Mouse (Mus musculus) cerebellum, adult 9-11 months (tissue): Measurements from ENCODE around the gene Pttg1ip.

ENCODE experiments used
- DNase-seq: peaks from one replicate; pipeline ENCODE4 v3.0.0; 2022

The Pttg1ip gene

GRCm38 (mm10) chr10:77608589-77608988 lies 27.1 kb downstream of the Pttg1ip start:
- no peak for DNase-seq

- DNase-seq, result peak; percentile 71
Measured at GRCm38 (mm10) chr10:77610221-77610961, 28.9 kb downstream of the Pttg1ip start.

DNA sequence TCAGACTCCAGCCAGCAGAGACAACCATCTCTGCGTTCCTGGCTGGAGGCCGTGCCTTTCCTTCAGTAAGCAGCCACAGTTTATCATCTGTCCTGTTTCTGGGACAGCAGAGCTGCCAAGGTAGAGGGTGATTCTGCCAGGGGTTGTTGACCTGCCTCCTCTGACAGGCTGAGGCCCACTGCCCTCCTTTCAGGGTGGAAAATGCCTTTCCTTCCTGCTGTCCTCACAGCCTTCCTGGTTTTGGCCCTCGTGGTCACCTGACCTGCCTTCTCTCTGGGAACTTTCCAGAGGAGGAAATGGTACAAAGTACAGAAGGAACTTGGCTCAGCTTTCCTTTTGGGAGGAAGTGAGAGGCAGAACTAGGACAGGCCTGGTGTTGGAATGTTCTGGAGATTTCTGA lies 31.9 kb downstream of the Pttg1ip start:
- no peak for DNase-seq

DNA sequence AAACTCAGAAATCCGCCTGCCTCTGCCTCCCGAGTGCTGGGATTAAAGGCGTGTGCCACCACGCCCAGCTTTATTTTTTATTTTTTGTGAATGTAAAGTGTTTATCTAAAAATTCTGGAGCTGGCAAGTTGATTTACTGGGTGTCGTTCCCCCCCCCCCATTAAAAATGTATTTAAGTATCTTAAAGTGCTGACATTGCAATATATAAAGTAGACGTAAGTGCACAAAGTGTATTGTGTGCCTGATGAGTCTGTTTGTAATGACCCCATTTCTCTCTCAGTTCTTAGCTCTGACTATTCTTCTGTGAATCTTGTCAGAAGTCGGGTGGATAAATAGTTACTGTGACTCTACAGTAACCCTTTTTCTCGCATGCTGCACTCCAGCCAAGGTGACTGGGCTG lies 34.1 kb downstream of the Pttg1ip start:
- no peak for DNase-seq

DNA sequence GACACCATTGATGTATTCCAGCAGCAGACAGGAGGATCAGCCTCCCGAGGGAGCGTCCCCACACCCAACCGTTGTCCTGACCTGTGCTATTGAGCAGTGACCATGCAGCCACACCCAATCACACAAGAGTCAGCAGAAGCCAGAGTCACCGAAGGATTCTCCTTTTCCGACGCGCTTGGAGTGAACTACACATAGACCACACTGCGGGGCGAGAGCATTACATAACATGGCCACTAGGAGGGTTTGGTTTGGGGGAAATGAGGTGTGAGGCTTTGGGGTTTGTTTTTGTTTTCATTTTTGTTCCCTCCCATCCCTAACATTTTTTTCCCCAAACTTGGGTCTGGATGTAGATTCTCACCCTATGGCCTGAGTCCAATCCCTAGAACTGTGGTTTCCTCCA lies 34.6 kb downstream of the Pttg1ip start:
- DNase-seq, result no peak

GRCm38 (mm10) chr10:77616926-77617325 lies 35.4 kb downstream of the Pttg1ip start:
- no peak for DNase-seq

DNA sequence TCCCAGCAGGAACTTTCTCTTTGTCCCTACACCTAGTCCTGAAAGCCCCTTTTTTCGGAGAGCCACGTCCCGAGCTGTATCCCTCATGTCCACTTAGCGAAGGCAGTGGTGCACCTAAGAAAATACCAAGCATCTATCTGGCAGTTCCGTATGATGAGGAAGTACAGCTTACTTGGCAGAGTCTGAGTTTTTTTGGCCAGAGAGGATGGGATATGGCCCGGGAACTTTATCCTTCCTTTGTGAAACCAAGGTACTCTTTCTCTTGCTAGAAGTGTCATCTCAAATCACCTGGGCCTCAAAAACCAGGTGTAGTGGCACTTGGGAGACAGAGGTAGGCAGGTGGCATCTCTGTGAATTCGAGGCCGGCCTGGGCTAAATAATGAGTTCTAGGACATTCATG lies 40.0 kb downstream of the Pttg1ip start:
- DNase-seq, result no peak

DNA sequence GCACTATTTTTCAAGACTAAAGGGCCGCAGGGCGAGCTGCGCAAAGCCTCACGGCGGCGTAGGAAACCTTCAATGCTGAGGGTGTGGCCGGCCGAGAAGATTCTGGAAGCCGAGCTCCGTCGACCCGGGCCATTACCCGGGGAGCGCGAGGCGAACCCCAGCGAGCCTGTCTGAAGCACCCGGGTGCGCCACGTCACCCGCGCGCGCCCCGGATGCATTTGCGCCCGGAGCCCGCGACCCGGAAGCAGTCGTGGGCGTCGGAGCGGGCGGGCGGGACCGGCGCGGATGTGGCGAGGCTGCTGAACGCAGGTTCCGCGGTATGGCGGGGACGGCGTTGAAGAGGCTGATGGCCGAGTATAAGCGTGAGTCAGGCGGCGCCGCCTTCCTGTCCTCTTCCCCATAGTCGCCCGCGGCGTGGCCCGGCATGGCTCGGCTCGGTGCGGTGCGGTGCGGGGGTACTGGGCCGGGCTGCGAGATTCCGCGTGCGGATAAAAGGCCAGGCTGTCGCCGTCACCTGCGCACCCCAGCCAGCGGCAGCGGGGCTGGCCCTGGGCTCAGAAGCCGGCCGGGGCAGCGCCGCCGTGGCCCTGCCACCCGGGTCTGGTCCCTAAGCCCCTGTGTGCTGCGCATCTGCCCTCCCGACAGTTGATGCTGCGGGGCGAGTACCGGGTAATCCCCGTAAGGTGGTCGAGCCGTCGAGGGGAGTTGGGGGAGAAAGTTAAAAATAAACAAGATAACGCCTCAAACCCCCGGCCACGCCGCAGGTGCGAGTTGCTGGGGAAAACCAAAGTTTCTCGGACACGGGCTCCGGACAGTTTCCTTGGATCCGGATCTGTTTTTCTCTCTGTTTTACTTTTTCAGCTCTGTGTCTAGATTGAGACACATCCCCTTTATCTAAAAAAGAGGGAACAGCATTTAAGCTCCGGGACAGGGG lies 40.8 kb downstream of the Pttg1ip start, which contains the start of gene Ube2g2:
TSS of gene Ube2g2 (plus strand) at position 221 of the 934 bp plus-strand sequence.
- peak; percentile 92 for DNase-seq

GRCm38 (mm10) chr10:77623069-77623492 lies 41.6 kb downstream of the Pttg1ip start:
- peak; percentile 75 for DNase-seq

GRCm38 (mm10) chr10:77623639-77624400 lies 42.3 kb downstream of the Pttg1ip start:
- no peak for DNase-seq

DNA sequence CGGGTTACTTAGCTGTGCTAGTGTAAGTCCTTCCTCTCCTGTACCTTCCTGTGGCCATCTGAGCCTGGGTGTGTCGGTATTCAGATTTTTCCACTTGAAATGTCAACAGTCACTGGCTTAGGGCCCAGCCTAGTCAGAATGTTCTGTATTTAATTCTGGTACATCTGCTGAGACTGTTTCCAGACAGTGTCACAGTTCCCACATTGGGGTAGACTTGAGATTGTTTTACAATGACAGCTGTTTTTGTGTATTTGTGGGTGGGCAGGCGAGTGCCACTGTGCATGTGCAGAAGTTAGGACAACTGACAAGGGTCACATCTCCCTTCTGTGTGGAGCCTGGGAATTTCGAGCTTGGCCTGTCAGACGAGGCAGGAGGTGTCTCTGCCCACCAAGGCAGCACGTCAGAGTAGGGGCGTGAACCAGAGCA lies 43.1 kb downstream of the Pttg1ip start:
- no peak for DNase-seq

DNA sequence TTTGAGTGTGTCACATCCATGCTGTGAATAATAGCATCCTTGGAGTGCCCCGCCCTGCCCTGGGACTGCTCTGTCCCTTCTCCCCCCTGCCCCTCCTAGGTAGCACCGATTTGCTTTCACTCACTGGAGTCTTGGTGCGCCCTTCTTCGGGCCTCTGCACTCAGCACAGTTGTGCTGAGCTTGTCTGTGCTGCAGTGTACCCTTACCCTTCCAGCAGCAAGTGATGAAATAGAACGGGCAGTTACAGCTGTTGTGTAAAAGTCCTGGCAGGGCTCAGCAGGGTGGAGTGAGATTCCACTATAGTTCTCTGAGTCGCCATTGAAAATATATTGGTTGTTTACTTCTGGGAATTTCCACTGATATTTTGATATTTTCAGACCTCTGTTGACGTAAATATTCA lies 44.5 kb downstream of the Pttg1ip start:
- no peak for DNase-seq

GRCm38 (mm10) chr10:77626591-77626990 lies 45.1 kb downstream of the Pttg1ip start:
- DNase-seq, result no peak

DNA sequence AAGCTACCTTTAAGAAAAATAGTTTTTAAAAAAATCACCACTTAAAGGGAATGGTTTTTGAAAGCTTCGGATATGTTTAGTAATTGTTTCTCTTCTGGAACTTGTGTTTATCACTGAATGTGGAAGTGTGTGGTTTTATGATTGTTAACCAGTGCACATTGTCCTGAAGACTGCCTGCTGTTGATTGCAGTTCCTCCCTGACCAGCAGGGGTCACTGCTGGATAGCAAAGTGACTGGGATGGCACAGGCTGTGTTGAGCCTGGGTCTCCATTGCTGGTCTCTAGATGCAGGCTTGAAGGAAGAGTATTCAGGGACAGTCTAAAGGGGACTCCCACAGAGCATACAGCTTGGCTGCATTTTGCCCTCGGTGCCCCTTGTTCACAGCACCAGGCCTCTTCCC lies 46.0 kb downstream of the Pttg1ip start:
- DNase-seq, result peak; percentile 74

DNA sequence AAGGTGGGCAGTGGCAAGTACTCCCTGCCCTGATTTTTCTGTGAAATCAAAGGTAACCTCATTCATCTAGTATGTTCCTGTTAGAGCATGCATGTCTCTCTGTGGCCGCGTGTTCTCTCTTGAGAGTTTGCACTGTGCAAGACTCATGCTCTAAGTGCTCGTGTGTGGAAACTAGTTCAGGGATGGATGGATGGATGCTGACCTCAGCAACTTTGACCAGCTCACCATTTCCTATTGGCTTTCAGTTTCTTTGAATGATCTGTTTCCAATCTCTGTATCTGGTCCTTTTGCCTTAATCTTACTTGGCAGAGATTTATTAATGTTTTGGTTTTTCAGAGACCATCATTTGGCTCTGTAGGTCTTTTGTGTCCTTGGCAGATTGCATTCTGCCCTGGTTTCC lies 47.6 kb downstream of the Pttg1ip start:
- no peak for DNase-seq

DNA sequence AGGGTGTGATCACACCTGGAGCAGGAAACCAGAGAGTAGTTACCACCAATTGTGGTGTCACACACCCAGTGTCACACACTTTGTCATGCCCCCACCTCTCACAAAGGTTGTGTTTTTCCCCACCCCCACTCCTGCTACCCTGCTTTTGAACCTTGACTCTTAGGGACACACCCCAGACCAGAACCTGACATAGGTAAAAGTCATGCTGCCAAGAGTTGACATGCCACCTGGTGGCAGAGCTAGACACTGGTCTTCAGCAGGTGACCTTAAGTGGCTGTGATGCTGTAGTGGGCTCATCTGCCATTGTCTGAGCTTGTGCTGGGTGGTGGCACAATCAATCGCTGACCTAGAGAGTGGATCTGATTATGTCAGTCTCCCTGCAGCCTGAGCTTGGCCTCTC lies 48.5 kb downstream of the Pttg1ip start:
- DNase-seq, result no peak

GRCm38 (mm10) chr10:77634016-77634415 lies 52.5 kb downstream of the Pttg1ip start:
- no peak for DNase-seq

- no peak for DNase-seq
Measured at GRCm38 (mm10) chr10:77634452-77635231, 53.1 kb downstream of the Pttg1ip start.

- no peak for DNase-seq
Measured at GRCm38 (mm10) chr10:77636234-77636922, 54.9 kb downstream of the Pttg1ip start.

DNA sequence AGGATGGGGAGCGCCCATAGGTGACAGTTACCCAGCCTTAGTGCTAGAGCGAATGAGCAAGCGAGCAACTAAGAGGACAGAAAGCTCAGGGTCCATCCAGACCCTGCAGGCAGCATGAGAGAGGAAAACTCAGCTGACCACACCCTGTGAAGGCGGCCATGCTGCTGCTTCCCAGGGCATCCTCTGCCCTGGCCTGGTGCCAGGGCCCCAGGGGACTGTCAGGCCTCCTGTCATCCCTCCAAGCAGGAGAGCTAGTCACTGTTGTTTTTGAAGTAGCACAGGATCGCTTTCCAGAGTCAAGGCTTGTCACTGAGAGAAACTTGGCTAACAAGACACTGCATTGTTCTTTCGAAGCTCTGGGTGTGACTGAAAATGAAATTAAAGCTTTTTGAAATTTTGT lies 57.4 kb downstream of the Pttg1ip start:
- DNase-seq, result no peak

- no peak for DNase-seq
Measured at GRCm38 (mm10) chr10:77643160-77643559, 61.6 kb downstream of the Pttg1ip start.

GRCm38 (mm10) chr10:77645571-77645970 lies 64.1 kb downstream of the Pttg1ip start:
- no peak for DNase-seq
